Mouse (Mus musculus): ENCODE results near the gene Ms4a5. TPM values are rescaled to one million over a fixed set of nuclear protein-coding genes. Genes with fewer than 3 reads are reported as not detected.
"Not testable (repeated sequence)": the region's sequence is repeated elsewhere in the genome, so short reads cannot be mapped to it uniquely, and the experiment has no call there.

Ms4a5 gene
- not detected for total RNA-seq (2021)

GRCm38 (mm10) chr19:11283773-11284172 is at the start of gene Ms4a5:
Ms4a5 (minus strand) TSS chr19:11283873.
- no peak for DNase-seq (ENCODE audit: low spot score in 2 of 2)
- intact Hi-C loops (cut with DNase I), result no loop called here

DNA sequence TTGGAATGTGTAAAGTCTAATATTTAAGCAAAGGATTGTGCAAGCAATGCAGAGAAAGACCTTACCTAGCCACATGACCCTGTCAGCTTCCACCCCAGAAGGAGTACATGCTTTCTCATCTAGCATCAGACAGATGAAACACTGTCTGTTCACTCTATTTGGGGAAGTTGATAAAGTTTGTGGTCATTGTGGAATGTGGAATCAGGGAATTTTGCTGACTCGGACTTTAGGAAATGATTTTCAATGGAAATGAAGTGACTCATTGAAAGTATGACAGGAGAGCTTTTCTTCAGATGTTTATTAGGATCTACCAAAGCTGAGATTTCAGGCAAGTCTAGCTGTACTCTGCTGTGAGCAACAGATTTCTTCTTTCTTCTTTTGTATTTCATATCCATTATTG is 37.5 kb upstream of the Ms4a5 start:
- DNase-seq (ENCODE audit: low spot score in 2 of 2), result no peak
- intact Hi-C loops (cut with DNase I), result no loop called here

GRCm38 (mm10) chr19:11316786-11317185 is 33.1 kb upstream of the Ms4a5 start:
- no peak for DNase-seq (ENCODE audit: low spot score in 2 of 2)
- intact Hi-C loops (cut with DNase I), result no loop called here

GRCm38 (mm10) chr19:11314354-11314753 is 30.7 kb upstream of the Ms4a5 start, which contains the start of gene Ms4a14:
Ms4a14 (minus strand) TSS chr19:11314454.
- intact Hi-C loops (cut with DNase I), result no loop called here
- no peak for DNase-seq (ENCODE audit: low spot score in 2 of 2)

DNA sequence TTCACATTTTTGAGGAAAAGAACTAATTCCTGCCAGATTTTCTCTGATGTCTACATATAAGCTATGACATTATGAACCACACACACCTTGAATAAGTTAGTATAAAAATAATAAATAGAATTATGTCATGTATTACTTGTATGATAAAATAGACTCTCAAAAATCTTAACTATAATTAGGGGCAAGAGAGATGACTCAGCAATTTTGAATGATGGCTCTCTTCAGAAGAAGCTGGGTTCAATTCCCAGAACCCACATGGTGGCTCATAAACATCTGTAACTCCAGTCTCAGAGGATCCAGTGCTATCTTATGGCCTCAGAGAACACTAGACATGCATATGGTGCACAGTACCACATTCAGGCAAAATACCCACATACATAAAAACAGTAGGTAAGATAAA is 25.2 kb upstream of the Ms4a5 start:
- no peak for DNase-seq (ENCODE audit: low spot score in 2 of 2)
- intact Hi-C loops (cut with DNase I), result no loop called here

DNA sequence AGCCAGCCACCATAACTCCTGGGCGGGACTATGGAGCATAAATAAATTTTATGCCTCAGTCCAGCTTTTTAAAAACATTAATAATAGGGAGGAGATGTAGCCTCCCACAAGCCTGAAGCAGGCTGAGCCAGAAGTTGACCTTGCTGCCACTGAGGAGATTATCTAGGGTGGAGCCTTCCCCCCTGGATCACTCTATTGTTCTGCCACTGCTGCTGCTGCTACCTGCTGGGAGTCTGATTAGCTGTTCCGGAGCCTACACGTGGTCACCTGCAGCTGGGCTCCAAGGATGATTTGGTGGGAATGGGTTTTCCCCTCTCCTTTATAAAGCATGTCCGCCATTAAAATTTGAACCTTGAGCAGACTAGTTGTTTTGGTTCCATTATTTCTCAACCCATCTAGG is 15.9 kb upstream of the Ms4a5 start:
- intact Hi-C loops (cut with DNase I); DNase-seq (ENCODE audit: low spot score in 2 of 2): not testable (repeated sequence)

DNA sequence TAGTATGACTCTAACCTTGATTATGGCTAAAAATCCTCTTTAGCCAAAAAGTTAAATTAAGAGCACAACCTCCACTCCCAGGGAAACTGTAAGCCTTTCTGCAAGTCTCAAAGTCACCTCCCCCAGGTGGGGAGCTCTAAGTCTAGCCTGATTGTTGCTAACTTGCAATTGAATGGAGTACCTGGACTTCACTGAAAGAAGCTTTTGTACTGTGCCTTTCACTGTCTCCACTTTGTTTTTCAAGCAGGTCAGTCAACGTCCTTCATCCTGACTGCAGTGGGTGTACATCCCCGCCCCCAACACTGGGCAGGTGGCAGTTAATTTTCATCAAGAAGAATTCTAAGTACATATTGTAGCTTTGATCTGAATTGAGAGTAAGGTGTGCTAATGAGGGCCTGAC is 15.3 kb upstream of the Ms4a5 start:
- intact Hi-C loops (cut with DNase I), result no loop called here
- no peak for DNase-seq (ENCODE audit: low spot score in 2 of 2)

GRCm38 (mm10) chr19:11293616-11294015 is 9.9 kb upstream of the Ms4a5 start:
- intact Hi-C loops (cut with DNase I); DNase-seq (ENCODE audit: low spot score in 2 of 2): not testable (repeated sequence)

- no peak for DNase-seq (ENCODE audit: low spot score in 2 of 2)
- intact Hi-C loops (cut with DNase I), result no loop called here
Observed at GRCm38 (mm10) chr19:11292990-11293389, 9.3 kb upstream of the Ms4a5 start.

DNA sequence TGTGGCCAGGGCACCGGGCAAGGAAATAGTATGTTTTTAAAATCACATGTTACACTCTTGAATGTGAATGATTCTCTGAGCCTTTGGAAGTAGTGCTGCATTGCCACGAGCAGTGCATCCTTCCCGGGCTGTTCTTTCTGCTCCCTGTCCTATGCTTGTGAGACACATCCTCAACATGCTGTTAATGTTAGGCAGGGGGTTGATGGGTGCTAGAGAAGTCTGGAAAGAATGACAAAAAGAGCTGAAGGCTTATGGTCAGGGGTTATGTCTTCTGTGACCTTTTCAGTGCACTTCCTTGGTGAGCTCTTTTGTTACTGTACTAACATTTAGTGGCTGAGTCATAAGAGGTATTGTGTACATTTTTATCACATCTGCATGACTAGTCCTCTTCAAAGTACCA is 3.5 kb downstream of the Ms4a5 start:
- no peak for DNase-seq (ENCODE audit: low spot score in 2 of 2)
- intact Hi-C loops (cut with DNase I), result no loop called here

GRCm38 (mm10) chr19:11276431-11276830 is 7.2 kb downstream of the Ms4a5 start:
- intact Hi-C loops (cut with DNase I), result no loop called here
- no peak for DNase-seq (ENCODE audit: low spot score in 2 of 2)

- intact Hi-C loops (cut with DNase I), result no loop called here
- no peak for DNase-seq (ENCODE audit: low spot score in 2 of 2)
Observed at GRCm38 (mm10) chr19:11266956-11267355, 16.7 kb downstream of the Ms4a5 start.

GRCm38 (mm10) chr19:11266052-11266845 is 17.4 kb downstream of the Ms4a5 start, which contains the start of gene Ms4a1:
Ms4a1 (minus strand) TSS chr19:11266241.
- intact Hi-C loops (cut with DNase I), result no loop called here
- no peak for DNase-seq (ENCODE audit: low spot score in 2 of 2)

- no peak for DNase-seq (ENCODE audit: low spot score in 2 of 2)
- intact Hi-C loops (cut with DNase I), result no loop called here
Observed at GRCm38 (mm10) chr19:11264602-11265185, 19.0 kb downstream of the Ms4a5 start.

DNA sequence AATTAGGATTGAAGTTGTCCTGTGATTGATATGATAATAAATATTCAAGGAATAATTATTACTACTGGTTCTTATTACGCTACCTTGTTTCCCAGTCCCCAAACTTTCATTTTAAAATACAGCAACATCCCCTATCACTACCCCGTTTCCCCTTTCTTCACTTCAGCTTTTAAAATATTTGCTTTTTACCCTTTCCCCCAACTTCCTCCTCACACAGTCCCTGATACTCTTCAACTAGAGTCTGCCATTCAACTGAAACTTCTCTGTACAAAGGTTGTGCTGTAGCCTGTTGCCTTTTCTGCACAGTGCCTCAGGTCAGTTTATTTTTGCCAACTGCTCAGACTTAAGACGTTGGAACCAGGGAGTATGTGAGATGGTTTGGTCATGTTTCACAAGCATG is 20.1 kb downstream of the Ms4a5 start:
- no peak for DNase-seq (ENCODE audit: low spot score in 2 of 2)
- intact Hi-C loops (cut with DNase I), result no loop called here

DNA sequence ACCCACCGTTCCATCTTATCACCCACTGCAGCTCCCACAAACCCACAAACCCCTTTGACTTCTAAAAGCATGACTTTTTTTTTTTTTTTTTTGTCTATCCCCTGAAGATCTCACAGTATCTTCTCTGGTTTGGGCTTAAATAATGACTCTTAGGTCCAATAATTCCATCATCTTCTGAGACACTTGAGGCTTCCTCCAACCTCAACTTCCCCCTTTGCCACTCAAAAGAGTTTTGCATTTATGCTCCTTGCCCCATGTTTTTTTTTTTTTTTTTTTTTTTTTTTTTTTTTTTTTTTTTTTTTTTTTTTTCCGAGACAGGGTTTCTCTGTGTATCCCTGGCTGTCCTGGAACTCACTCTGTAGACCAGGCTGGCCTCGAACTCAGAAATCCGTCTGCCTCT is 20.7 kb downstream of the Ms4a5 start:
- DNase-seq (ENCODE audit: low spot score in 2 of 2); intact Hi-C loops (cut with DNase I): not testable (repeated sequence)

- intact Hi-C loops (cut with DNase I), result no loop called here
- DNase-seq (ENCODE audit: low spot score in 2 of 2), result no peak
Observed at GRCm38 (mm10) chr19:11261522-11261921, 22.2 kb downstream of the Ms4a5 start.

GRCm38 (mm10) chr19:11244230-11244629 is 39.4 kb downstream of the Ms4a5 start:
- no peak for DNase-seq (ENCODE audit: low spot score in 2 of 2)
- intact Hi-C loops (cut with DNase I), result no loop called here

DNA sequence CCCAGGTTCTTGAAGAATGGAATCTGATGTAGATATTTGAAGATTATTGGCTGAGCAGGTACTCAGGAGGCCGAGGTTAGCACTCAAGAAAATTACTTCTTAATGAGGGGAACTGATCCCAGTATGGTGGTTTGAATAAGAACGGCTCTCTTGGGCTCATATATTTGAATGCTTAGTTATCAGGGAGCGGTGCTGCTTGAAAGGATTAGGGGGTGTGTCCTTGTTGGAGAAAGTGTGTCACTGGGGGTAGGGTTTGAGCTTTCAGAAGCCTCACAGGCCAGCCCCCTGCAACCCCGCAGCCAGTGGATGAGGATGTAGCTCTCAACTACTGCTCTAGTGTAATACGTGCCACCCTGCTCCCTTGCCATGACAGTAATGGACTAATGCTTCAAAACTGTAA is 41.1 kb downstream of the Ms4a5 start:
- intact Hi-C loops (cut with DNase I), result no loop called here
- DNase-seq (ENCODE audit: low spot score in 2 of 2), result no peak

DNA sequence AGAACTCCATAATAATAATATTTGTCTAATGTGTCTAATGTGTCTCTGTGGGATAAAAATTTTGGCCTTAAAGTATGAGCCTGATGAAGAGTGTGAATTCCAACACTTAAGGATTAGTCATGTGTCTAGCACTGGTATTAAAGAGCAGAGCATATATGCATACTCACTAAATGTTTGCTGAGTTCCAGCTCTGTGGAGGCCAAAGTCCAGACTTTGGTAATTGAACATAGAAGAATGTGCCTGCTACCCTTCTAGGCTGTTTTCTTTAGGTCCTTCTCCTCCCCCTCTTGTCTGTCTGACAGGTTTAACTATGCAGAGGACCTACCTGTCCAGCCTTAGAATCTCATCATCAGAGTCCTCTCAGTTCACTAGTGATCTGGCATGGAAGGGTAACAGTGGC is 47.9 kb downstream of the Ms4a5 start:
- DNase-seq (ENCODE audit: low spot score in 2 of 2), result no peak
- intact Hi-C loops (cut with DNase I), result no loop called here

Measured in left cerebral cortex, postnatal 36 days (tissue).